Mouse (Mus musculus): ENCODE results near the gene Zc3h6.

Gene Zc3h6

GRCm38 (mm10) chr2:129038426-129038936 lies 71.3 kb downstream of the Zc3h6 start:
- DNase-seq, result peak; percentile 12

DNA sequence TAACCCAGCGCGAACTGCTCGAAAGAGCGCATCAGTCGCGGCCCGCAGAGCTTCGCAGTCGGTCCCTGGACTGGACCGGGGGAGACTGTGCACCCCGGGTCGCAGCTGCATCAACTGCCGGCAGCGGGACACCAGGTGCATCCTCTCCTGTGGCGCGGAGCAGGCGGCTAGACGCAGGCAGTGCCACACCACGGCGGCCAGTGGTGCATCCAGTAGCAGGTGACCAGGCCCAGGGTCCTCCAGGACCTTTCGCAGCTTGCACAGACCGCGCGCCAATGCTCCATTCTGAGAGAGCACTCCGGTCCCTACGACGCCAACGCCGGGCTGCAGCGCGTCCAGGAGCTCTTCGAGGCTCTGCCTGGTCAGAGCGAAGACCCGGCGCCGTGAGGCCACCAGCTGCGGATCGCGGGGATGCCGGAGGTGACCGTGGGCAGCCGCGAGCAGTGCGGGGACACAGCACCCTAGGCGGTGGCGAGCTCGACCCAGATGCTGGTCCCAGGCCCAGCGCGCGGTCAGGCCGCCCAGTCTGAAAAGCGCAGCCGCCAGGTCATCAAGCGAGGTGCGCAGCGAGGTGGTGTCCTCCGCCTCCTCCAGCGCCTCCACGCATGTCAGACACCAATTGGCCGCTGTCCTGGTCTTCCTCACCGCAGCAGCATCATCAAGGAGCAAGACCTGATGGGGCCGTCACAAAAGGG lies 71.9 kb downstream of the Zc3h6 start:
- peak; percentile 50 for DNase-seq

DNA sequence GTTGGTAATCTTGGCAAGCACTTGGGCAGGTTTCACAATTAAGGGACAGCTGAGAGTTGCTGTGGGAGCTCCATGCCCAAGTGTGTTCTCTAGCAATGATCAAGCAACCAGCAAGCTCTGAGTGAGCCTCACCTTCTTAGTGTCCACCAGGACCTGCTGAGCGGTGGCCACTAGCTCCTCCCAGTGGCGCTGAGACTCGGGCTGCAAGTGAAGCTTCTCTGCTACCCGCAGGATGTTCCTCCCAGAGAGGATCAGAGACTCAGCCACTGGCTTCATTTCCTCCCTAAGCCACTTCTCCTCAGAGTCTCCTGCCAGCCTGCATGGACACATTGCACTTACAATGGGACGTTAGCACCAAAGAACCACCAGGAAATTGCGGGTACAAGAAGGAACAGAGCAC lies 73.4 kb downstream of the Zc3h6 start:
- no peak for DNase-seq

DNA sequence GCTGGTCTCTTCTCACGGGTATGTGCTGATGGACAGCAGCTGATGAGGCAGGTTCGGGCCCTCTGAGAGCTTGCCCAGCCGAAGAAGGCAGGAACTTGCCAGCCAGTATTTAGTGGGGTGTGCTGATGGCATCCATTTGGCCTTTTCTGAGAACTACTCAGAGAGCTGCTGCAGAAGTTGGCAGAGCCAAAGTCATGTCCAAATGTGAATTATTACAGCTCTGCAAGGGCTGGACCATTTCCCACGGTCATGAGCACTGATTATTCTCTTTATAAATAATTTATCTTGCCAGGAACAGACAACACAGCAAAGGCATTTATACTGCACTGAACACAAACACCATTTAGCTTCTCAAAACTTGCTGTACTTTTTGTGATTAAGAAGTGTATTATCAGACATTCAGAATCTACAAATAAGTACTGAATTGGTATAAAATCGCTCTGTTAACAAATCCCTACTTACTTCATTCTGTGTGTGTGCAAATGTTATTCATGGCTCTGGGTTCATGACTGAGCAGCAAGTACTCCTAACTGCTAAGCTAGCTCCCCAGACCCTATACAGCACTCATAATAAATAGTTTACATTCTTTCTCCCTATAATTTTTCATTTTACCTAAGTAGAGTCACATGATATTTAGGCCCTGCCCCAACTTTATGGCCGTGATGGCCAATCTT lies 79.1 kb downstream of the Zc3h6 start:
- DNase-seq, result no peak

DNA sequence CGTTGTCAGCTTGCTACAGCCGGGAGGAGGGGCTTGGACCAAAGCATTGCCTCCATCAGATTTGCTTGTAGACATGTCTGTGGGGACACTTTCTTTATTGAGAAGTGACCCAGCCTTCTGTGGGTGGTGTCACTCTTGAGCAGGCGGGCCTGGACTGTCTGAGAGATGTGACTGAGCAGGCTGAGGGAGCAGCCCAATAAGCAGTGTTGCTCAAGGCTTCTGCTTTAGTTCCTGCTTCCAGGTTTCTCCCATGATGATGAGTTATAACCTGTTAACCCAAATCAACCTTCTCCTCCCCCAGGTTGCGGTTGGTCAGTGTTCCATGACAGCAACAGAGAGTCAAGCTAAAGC lies 79.6 kb downstream of the Zc3h6 start:
- DNase-seq, result no peak

- no peak for DNase-seq
These were observed 80.6 kb downstream of the Zc3h6 start, which contains the start of gene Vinac1 for GRCm38 (mm10) chr2:129047811-129048210. TSS of gene Vinac1 (minus strand) at chr2:129048172.

GRCm38 (mm10) chr2:129052451-129052983 lies 85.3 kb downstream of the Zc3h6 start:
- no peak for DNase-seq

GRCm38 (mm10) chr2:129055741-129056140 lies 88.5 kb downstream of the Zc3h6 start:
- DNase-seq, result no peak

- no peak for DNase-seq
These were observed 89.4 kb downstream of the Zc3h6 start for GRCm38 (mm10) chr2:129056597-129056996.

DNA sequence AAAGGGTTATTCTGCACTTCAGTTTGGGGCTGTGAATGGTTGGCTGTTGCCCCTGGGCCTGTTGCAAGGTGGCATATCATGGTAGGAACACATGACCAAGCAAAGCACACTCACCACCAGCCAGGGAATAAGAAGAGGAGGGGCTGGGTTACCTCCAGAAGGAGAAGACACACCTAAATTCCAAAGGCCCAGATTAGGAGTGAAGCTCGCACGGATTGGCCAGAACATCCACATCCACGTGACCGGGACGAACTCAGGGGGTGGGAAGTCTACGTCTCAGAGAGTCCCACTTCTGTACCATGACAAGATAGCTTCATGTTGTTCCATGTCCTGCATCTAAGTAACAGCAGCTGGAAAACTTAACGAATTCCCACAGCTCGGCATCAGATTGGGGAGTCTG lies 90.1 kb downstream of the Zc3h6 start:
- DNase-seq, result no peak

DNA sequence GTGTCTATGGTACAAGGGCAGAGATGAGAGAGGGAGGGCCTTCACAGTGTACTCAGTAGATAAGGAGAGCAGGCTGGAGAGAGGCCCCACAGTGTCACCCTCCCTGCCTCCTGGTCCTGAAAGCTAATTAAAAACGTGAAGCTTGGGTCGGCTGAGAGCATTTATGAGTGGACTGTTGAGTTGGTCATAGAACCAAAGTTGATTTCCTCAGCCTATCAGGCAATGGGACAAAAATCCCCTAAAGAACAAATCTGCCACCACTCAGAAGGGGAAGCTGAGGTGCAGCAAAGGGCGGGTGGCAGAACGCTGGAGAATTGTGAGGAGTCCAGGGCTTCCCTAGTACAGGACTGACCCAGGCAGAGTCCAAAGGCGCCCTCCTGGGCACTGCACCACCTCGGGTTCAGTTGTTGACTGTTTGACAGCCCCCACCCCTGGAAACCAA lies 90.7 kb downstream of the Zc3h6 start:
- DNase-seq, result no peak

DNA sequence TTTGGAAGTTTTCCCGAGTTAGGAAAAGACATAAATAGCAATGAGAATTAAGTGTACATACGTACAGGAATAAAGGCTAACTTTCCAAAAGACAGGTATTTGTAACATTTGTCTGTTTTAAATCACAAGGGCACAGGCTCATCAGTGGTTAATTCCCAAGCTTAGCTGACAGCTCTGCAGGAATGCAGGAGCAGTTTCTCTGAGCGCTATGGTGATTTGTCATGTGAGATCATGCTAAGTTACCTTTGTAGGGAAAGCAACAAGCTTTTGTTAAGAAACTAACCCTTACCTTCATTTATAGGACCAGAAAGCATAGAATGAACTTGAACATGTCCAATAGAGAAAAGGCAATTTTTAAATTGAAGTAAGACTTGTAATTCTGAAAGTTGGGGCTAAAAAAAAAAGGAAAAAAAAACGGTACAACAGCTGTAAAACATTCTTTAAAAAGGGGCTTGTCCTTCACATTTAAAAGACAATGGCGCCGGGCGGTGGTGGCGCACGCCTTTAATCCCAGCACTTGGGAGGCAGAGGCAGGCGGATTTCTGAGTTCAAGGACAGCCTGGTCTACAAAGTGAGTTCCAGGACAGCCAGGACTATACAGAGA lies 94.4 kb downstream of the Zc3h6 start:
- no peak for DNase-seq

DNA sequence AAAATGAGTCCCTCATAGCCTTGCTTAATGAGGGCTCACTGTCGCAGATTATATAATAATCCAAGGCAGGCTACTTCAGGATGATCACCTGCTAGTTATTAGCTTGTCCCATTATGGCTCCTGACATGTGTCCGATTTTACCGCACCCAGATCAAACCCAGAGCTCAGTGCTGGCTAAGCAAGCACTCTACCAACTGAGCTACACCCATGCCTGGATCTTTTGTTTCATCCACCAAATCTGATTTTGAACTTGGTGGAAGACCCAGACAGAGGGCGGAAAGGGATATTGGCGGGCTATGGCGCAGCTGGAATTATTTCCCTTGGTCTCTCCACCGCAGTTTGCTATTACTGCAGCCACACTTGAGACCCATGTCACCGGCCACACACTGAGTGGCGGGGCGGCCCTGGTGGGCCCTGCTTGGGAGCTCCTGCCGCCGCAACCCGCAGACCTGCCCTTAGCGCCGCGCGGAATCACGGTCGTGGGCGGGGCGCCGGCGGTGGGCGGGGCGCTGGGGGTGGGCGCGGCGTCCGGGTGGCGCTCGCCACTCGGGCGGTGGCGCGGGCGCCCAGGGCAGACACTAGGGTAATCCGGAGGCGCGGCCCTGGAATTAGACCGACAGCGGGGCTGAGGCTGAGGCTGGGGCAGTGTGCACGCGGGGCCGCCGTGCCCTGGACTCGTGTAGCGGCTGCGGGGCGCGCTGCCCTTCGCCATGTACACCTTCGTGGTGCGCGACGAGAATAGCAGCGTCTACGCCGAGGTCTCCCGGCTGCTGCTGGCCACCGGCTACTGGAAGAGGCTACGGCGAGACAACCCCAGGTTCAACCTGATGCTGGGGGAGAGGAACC lies 98.5 kb downstream of the Zc3h6 start, which contains the start of gene Ttl:
TSS of gene Ttl (plus strand) at position 506 of the 846 bp plus-strand sequence.
- peak; percentile 77 for DNase-seq

GRCm38 (mm10) chr2:129066326-129066725 lies 99.1 kb downstream of the Zc3h6 start:
- DNase-seq, result peak; percentile 42

All from cerebellum, adult 11 months (tissue).